Mouse (Mus musculus) lung, adult 2 months (tissue): ENCODE data around the gene Prrc2b.

Experiments used
- CTCF ChIP-seq: fragments of 200-500 bp; IDR thresholded peaks from 2 replicates; pipeline ENCODE4 v1.5.1; 2011; ENCODE audit warnings: mild to moderate bottlenecking, low read length, control low read depth; ENCODE audit not compliant: insufficient read depth
- POLR2A ChIP-seq: fragments of 200-500 bp; IDR thresholded peaks from 2 replicates; pipeline ENCODE4 v1.6.1; 2011; ENCODE audit warnings: low read depth, mild to moderate bottlenecking, control low read depth, low read length, borderline replicate concordance; ENCODE audit errors: extremely low read depth

- no peak for TF ChIP-seq CTCF
- no peak for TF ChIP-seq POLR2A
Observed at GRCm38 (mm10) chr2:32253352-32253751, 102.5 kb downstream of the Prrc2b start.
